Mouse (Mus musculus): ENCODE results near the gene Gnptab. TPM values are rescaled to one million over a fixed set of nuclear protein-coding genes. Genes with fewer than 3 reads are reported as not detected.

Gnptab gene
- 21.9 TPM for polyA plus RNA-seq (2017; shearing (Covaris generic))

GRCm38 (mm10) chr10:88379013-88379885 is at the start of gene Gnptab, which contains the start of gene Dram1:
Gene Gnptab (plus strand): TSS chr10:88379132.
Gene Dram1 (minus strand): TSS chr10:88379080.

GRCm38 (mm10) chr10:88459502-88459992 is 80.6 kb downstream of the Gnptab start, which contains the start of gene Sycp3:
Gene Sycp3 (plus strand): TSS chr10:88459569.

Other genes starting within 250 kb of the Gnptab start
- gene Parpbp, start 232.2 kb upstream of the Gnptab start, polyA plus RNA-seq (2017; shearing (Covaris generic)): 0.68 TPM
- gene Nup37, start 232.1 kb upstream of the Gnptab start, polyA plus RNA-seq (2017; shearing (Covaris generic)): 29.5 TPM
- 116 TPM for gene Washc3, start 178.0 kb upstream of the Gnptab start, polyA plus RNA-seq (2017; shearing (Covaris generic))
- 0.37 TPM for gene Dram1, start 52 bp upstream of the Gnptab start, polyA plus RNA-seq (2017; shearing (Covaris generic))
- gene Sycp3, start 80.4 kb downstream of the Gnptab start, polyA plus RNA-seq (2017; shearing (Covaris generic)): not detected
- gene Chpt1, start 124.9 kb downstream of the Gnptab start, polyA plus RNA-seq (2017; shearing (Covaris generic)): 9.7 TPM
- gene Mybpc1, start 226.0 kb downstream of the Gnptab start, polyA plus RNA-seq (2017; shearing (Covaris generic)): 0.30 TPM